Mouse (Mus musculus) stomach, embryonic 14.5 days (tissue): ENCODE measurements around the gene Dzip1l. TPM values are rescaled to one million over a fixed set of nuclear protein-coding genes. Genes with fewer than 3 reads are reported as not detected.

Experiments
- ATAC-seq: fragments of 200-750 bp; cut with Nextera tagmentation; 2 replicates; pipeline ENCODE4 v1.8.0; 2017; ENCODE audit warnings: low read depth, moderate TSS enrichment; ENCODE audit not compliant: insufficient number of reproducible peaks, insufficient read depth, low FRiP score
- H3K27ac ChIP-seq: fragments of 300-500 bp; sonication (generic); 2 replicates; pipeline ENCODE4 v1.5.1; 2014; ENCODE audit warnings: mild to moderate bottlenecking, low read length, moderate library complexity, mixed read lengths
- H3K27me3 ChIP-seq: fragments of 300-500 bp; sonication (generic); 2 replicates; pipeline ENCODE4 v1.6.1; 2014; ENCODE audit warnings: low read length, control low read depth, mixed read lengths; ENCODE audit not compliant: control insufficient read depth, insufficient read depth
- H3K36me3 ChIP-seq: fragments of 300-500 bp; sonication (generic); 2 replicates; pipeline ENCODE4 v1.6.1; 2014; ENCODE audit warnings: mild to moderate bottlenecking, control low read depth, low read length, moderate library complexity, mixed read lengths; ENCODE audit not compliant: control insufficient read depth, insufficient read depth
- H3K4me1 ChIP-seq: fragments of 300-500 bp; sonication (generic); 2 replicates; pipeline ENCODE4 v1.6.1; 2014; ENCODE audit warnings: low read length, control low read depth, mixed read lengths; ENCODE audit not compliant: control insufficient read depth, insufficient read depth
- H3K4me2 ChIP-seq: fragments of 300-500 bp; sonication (generic); replicated peaks from 2 replicates; pipeline ENCODE4 v1.6.1; 2014; ENCODE audit warnings: low read depth, low read length, control low read depth
- H3K4me3 ChIP-seq: fragments of 300-500 bp; sonication (generic); 2 replicates; pipeline ENCODE4 v1.5.1; 2014; ENCODE audit warnings: low read depth, low read length, control low read depth
- H3K9ac ChIP-seq: fragments of 300-500 bp; sonication (generic); replicated peaks from 2 replicates; pipeline ENCODE4 v1.6.1; 2014; ENCODE audit warnings: low read depth, mild to moderate bottlenecking, control low read depth, low read length, moderate library complexity, mixed read lengths
- H3K9me3 ChIP-seq: fragments of 300-500 bp; sonication (generic); 2 replicates; pipeline ENCODE4 v1.6.1; 2016; ENCODE audit warnings: low read depth, low read length, control low read depth; ENCODE audit not compliant: control insufficient read depth
- WGBS: fragments of 180-500 bp; shearing (Covaris S2); extraction: QIAGEN DNeasy Blood & Tissue Kit; methylation state at CpG from one replicate; pipeline ENCODE4 v1.1.7; 2014; 5-methylcytosine and 5-hydroxymethylcytosine counted together
- polyA plus RNA-seq: library from polyadenylated mRNA; unstranded; fragments of >200 nt; fragmentation: Nextera tagmentation; extraction: Ambion mirVana; gene quantifications from 2 replicates; pipeline ENCODE4 v1.2.1, GENCODE M21; 2014

The Dzip1l gene
- polyA plus RNA-seq, 1 experiment from 2014 or later: 19.8 TPM

- no peak for ATAC-seq
- Histone ChIP-seq H3K9me3 (no peaks in the 10 kb centered on the region), H3K4me3 (no peak overlapping the region), H3K4me1 (no peaks in the 10 kb centered on the region), H3K36me3 (no peaks in the 10 kb centered on the region), H3K4me2 (no peak overlapping the region), H3K9ac (no peak overlapping the region), H3K27me3 (no peaks in the 10 kb centered on the region), H3K27ac (no peak overlapping the region)
- 88% methylated on average over 5 of the region's 5 CpGs for WGBS
Measured at GRCm38 (mm10) chr9:99689796-99690195, 60.5 kb downstream of the Dzip1l start.

- Histone ChIP-seq H3K27me3 (no peaks in the 10 kb centered on the region), H3K4me2 (no peak overlapping the region), H3K9me3 (no peaks in the 10 kb centered on the region), H3K36me3 (no peaks in the 10 kb centered on the region), H3K27ac (no peak overlapping the region), H3K4me1 (no peaks in the 10 kb centered on the region), H3K4me3 (no peak overlapping the region), H3K9ac (no peak overlapping the region)
- ATAC-seq: no peak
- WGBS: 81% methylated on average over 7 of the region's 7 CpGs
Measured at GRCm38 (mm10) chr9:99690386-99690785, 61.1 kb downstream of the Dzip1l start.

GRCm38 (mm10) chr9:99694961-99695360 lies 65.7 kb downstream of the Dzip1l start:
- no peak for ATAC-seq
- no peak overlapping the region for H3K4me2 ChIP-seq
- no peaks in the 10 kb centered on the region for H3K27me3 ChIP-seq
- no peak overlapping the region for H3K9ac ChIP-seq
- H3K27ac ChIP-seq: no peak overlapping the region
- no peak overlapping the region for H3K4me3 ChIP-seq
- no peaks in the 10 kb centered on the region for H3K36me3 ChIP-seq
- H3K9me3 ChIP-seq: no peaks in the 10 kb centered on the region
- WGBS: 59% methylated on average over 7 of the region's 7 CpGs
- no peaks in the 10 kb centered on the region for H3K4me1 ChIP-seq

- Histone ChIP-seq H3K9me3 (no peaks in the 10 kb centered on the region), H3K36me3 (no peaks in the 10 kb centered on the region), H3K27me3 (no peaks in the 10 kb centered on the region), H3K4me1 (no peaks in the 10 kb centered on the region), H3K27ac (no peak overlapping the region), H3K4me2 (no peak overlapping the region), H3K4me3 (no peak overlapping the region), H3K9ac (no peak overlapping the region)
- ATAC-seq: no peak
- 71% methylated on average over 2 of the region's 2 CpGs for WGBS
Measured at GRCm38 (mm10) chr9:99699752-99700389, 70.6 kb downstream of the Dzip1l start.

GRCm38 (mm10) chr9:99701187-99701586 lies 71.9 kb downstream of the Dzip1l start:
- H3K4me1 ChIP-seq: no peaks in the 10 kb centered on the region
- no peak overlapping the region for H3K9ac ChIP-seq
- no peak overlapping the region for H3K4me3 ChIP-seq
- 80% methylated on average over 2 of the region's 2 CpGs for WGBS
- ATAC-seq: no peak
- no peaks in the 10 kb centered on the region for H3K9me3 ChIP-seq
- H3K4me2 ChIP-seq: no peak overlapping the region
- H3K36me3 ChIP-seq: no peaks in the 10 kb centered on the region
- H3K27ac ChIP-seq: no peak overlapping the region
- H3K27me3 ChIP-seq: no peaks in the 10 kb centered on the region

GRCm38 (mm10) chr9:99702215-99702614 lies 72.9 kb downstream of the Dzip1l start:
- no peaks in the 10 kb centered on the region for H3K36me3 ChIP-seq
- H3K4me1 ChIP-seq: no peaks in the 10 kb centered on the region
- H3K27me3 ChIP-seq: no peaks in the 10 kb centered on the region
- 0 out of 2 replicates have a peak overlapping the region, but pooled peaks have one; percentile 15 for H3K27ac ChIP-seq
- ATAC-seq: 0 out of 2 replicates have a peak, but pooled peaks have one; percentile 71
- H3K4me3 ChIP-seq: no peak overlapping the region
- H3K9ac ChIP-seq: no peak overlapping the region
- no peaks in the 10 kb centered on the region for H3K9me3 ChIP-seq
- no peak overlapping the region for H3K4me2 ChIP-seq
- WGBS: 64% methylated on average over 6 of the region's 6 CpGs

GRCm38 (mm10) chr9:99703711-99704110 lies 74.4 kb downstream of the Dzip1l start:
- Histone ChIP-seq H3K4me2 (no peak overlapping the region), H3K9ac (no peak overlapping the region), H3K4me1 (no peaks in the 10 kb centered on the region), H3K27ac (no peak overlapping the region), H3K27me3 (no peaks in the 10 kb centered on the region), H3K36me3 (no peaks in the 10 kb centered on the region), H3K9me3 (no peaks in the 10 kb centered on the region), H3K4me3 (no peak overlapping the region)
- 76% methylated on average over 6 of the region's 6 CpGs for WGBS
- no peak for ATAC-seq

- 87% methylated on average over 6 of the region's 6 CpGs for WGBS
- Histone ChIP-seq H3K4me1 (no peaks in the 10 kb centered on the region), H3K4me3 (no peak overlapping the region), H3K9me3 (no peaks in the 10 kb centered on the region), H3K27ac (no peak overlapping the region), H3K4me2 (no peak overlapping the region), H3K9ac (no peak overlapping the region), H3K36me3 (no peaks in the 10 kb centered on the region), H3K27me3 (no peaks in the 10 kb centered on the region)
- ATAC-seq: no peak
Measured at GRCm38 (mm10) chr9:99706264-99706663, 77.0 kb downstream of the Dzip1l start.
